Mouse (Mus musculus): ENCODE data around the gene Klhl5. TPM values are rescaled to one million over a fixed set of nuclear protein-coding genes. Genes with fewer than 3 reads are reported as not detected.
A peak's percentile ranks its signal among the peaks of the same experiment; 100 is the strongest.
"Not testable (repeated sequence)": the region's sequence is repeated elsewhere in the genome, so short reads cannot be mapped to it uniquely, and the experiment has no call there.

The Klhl5 gene
- polyA plus RNA-seq, 1 experiment from 2014 or later = 53.4 TPM

GRCm38 (mm10) chr5:65101209-65101608 lies 6.1 kb upstream of the Klhl5 start:
- no peaks in the 10 kb centered on the region for H3K27me3 ChIP-seq
- no peak overlapping the region for H3K9ac ChIP-seq
- H3K27ac ChIP-seq = no peak overlapping the region
- H3K4me1 ChIP-seq = peaks cover 18% of the 10 kb centered on the region
- no peaks in the 10 kb centered on the region for H3K36me3 ChIP-seq (ENCODE audit: poor library complexity, severe bottlenecking)
- no peak overlapping the region for H3K4me2 ChIP-seq
- 84% methylated on average over 5 of the region's 5 CpGs for whole genome bisulfite sequencing
- no peak for ATAC-seq
- no peak overlapping the region for H3K4me3 ChIP-seq
- H3K9me3 ChIP-seq (replicated peaks) = no peaks in the 10 kb centered on the region

- H3K4me2 ChIP-seq = no peak overlapping the region
- H3K4me1 ChIP-seq = peaks cover 18% of the 10 kb centered on the region
- no peaks in the 10 kb centered on the region for H3K9me3 ChIP-seq (replicated peaks)
- no peaks in the 10 kb centered on the region for H3K36me3 ChIP-seq (ENCODE audit: poor library complexity, severe bottlenecking)
- no peaks in the 10 kb centered on the region for H3K27me3 ChIP-seq
- H3K4me3 ChIP-seq = no peak overlapping the region
- H3K9ac ChIP-seq = no peak overlapping the region
- WGBS = 92% methylated on average over 6 of the region's 6 CpGs
- ATAC-seq = no peak
- no peak overlapping the region for H3K27ac ChIP-seq
Observed at GRCm38 (mm10) chr5:65101621-65102020, 5.7 kb upstream of the Klhl5 start.

- H3K9me3 ChIP-seq (replicated peaks) = no peaks in the 10 kb centered on the region
- no peak for ATAC-seq
- no peaks in the 10 kb centered on the region for H3K27me3 ChIP-seq
- no peaks in the 10 kb centered on the region for H3K36me3 ChIP-seq (ENCODE audit: poor library complexity, severe bottlenecking)
- H3K27ac ChIP-seq = no peak overlapping the region
- H3K4me3 ChIP-seq = no peak overlapping the region
- no peak overlapping the region for H3K9ac ChIP-seq
- WGBS = 69% methylated on average over 3 of the region's 3 CpGs
- no peak overlapping the region for H3K4me2 ChIP-seq
- H3K4me1 ChIP-seq = peaks cover 18% of the 10 kb centered on the region
Observed at GRCm38 (mm10) chr5:65102026-65102640, 5.2 kb upstream of the Klhl5 start.

DNA sequence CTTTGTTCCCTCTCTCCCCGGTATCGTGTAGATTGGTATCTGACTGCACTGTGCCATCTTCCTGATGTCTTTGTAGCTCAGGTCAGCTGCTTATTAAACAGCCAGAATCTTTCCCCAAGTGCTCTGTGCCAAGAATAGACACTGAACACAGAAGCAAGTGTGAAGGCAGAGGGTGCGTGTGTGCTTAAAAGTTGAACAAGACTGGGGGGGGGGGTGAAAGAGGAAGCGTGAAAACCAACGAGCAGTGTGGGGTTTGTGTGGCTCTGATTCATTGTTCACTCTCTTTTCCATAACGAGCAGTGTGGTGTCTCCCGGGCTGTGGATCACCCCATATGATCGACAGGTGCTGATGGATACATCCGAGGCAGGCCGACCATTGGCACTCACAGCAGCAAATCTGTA lies 4.7 kb upstream of the Klhl5 start:
- H3K36me3 ChIP-seq (ENCODE audit: poor library complexity, severe bottlenecking) = no peaks in the 10 kb centered on the region
- H3K27me3 ChIP-seq = no peaks in the 10 kb centered on the region
- no peak overlapping the region for H3K9ac ChIP-seq
- no peaks in the 10 kb centered on the region for H3K9me3 ChIP-seq (replicated peaks)
- 46% methylated on average over 10 of the region's 10 CpGs for WGBS
- ATAC-seq = no peak
- H3K4me1 ChIP-seq = peaks cover 18% of the 10 kb centered on the region
- no peak overlapping the region for H3K4me2 ChIP-seq
- H3K27ac ChIP-seq = no peak overlapping the region
- H3K4me3 ChIP-seq = no peak overlapping the region

DNA sequence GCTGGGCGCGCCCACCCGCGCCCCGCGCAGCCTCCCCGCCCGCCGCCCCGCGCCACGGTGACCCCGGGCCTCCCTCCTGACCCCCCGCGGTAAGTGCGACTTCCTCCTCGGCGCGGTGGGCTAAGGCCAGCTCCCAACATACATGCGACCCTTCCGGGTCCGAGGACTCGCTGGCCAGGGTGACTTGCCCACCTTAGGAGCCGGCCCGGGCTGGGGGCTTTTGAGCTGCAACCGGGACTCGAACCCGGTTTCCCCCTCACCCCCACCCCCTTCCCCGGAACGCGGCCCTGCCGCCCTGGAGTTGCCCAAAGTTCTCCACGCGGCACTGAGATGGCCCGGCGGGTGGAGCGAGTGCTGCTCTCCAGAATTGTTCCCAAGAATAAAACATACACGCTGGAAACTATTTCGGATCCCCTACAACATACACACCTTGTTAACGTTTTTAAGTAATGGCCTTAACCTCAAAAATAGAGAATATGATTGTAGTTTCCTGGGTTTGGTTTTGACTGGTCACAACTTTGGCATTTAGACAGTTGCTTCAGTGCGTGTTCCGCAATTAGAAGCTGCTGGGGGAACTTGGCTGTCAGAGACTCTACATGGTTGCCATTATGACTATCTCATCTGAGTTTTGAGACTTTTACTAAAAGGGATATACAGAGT lies 564 bp downstream of the Klhl5 start:
- Histone ChIP-seq H3K9me3 (replicated peaks) (no peaks in the 10 kb centered on the region), H3K4me2 (peak overlapping the region; percentile 80), H3K27ac (peak overlapping the region; percentile 54), H3K4me3 (peak overlapping the region; percentile 79), H3K36me3 (ENCODE audit: poor library complexity, severe bottlenecking) (no peaks in the 10 kb centered on the region), H3K9ac (peak overlapping the region; percentile 82), H3K4me1 (peaks cover 7% of the 10 kb centered on the region; the same call in 1 of the 2 replicates), H3K27me3 (no peaks in the 10 kb centered on the region)
- ATAC-seq = no peak; the same call in 1 of the 2 replicates
- WGBS = 3% methylated on average over 38 of the region's 42 CpGs

- not testable (repeated sequence) for H3K27me3 ChIP-seq; H3K36me3 ChIP-seq (ENCODE audit: poor library complexity, severe bottlenecking); H3K27ac ChIP-seq; H3K4me3 ChIP-seq; H3K4me1 ChIP-seq; H3K4me2 ChIP-seq; ATAC-seq; H3K9ac ChIP-seq; H3K9me3 ChIP-seq (replicated peaks)
- 74% methylated on average over 3 of the region's 3 CpGs for WGBS
Observed at GRCm38 (mm10) chr5:65112225-65112624, 4.9 kb downstream of the Klhl5 start.

- no peak overlapping the region for H3K4me3 ChIP-seq
- ATAC-seq = no peak
- no peaks in the 10 kb centered on the region for H3K9me3 ChIP-seq (replicated peaks)
- no peaks in the 10 kb centered on the region for H3K27me3 ChIP-seq
- H3K9ac ChIP-seq = no peak overlapping the region
- H3K4me1 ChIP-seq = peaks cover under 1% of the 10 kb centered on the region; the same call in 1 of the 2 replicates
- H3K4me2 ChIP-seq = no peak overlapping the region
- peaks cover 6% of the 10 kb centered on the region; the same call in 1 of the 2 replicates for H3K36me3 ChIP-seq (ENCODE audit: poor library complexity, severe bottlenecking)
- 93% methylated on average over 6 of the region's 6 CpGs for WGBS
- no peak overlapping the region for H3K27ac ChIP-seq
Observed at GRCm38 (mm10) chr5:65113323-65113722, 6.0 kb downstream of the Klhl5 start.

GRCm38 (mm10) chr5:65116789-65117188 lies 9.4 kb downstream of the Klhl5 start:
- H3K4me1 ChIP-seq = no peaks in the 10 kb centered on the region
- no peak overlapping the region for H3K27ac ChIP-seq
- 93% methylated on average over 2 of the region's 2 CpGs for WGBS
- no peak overlapping the region for H3K4me2 ChIP-seq
- no peak for ATAC-seq
- H3K9me3 ChIP-seq (replicated peaks) = no peaks in the 10 kb centered on the region
- H3K9ac ChIP-seq = no peak overlapping the region
- H3K36me3 ChIP-seq (ENCODE audit: poor library complexity, severe bottlenecking) = peaks cover 6% of the 10 kb centered on the region; the same call in 1 of the 2 replicates
- H3K4me3 ChIP-seq = no peak overlapping the region
- no peaks in the 10 kb centered on the region for H3K27me3 ChIP-seq

DNA sequence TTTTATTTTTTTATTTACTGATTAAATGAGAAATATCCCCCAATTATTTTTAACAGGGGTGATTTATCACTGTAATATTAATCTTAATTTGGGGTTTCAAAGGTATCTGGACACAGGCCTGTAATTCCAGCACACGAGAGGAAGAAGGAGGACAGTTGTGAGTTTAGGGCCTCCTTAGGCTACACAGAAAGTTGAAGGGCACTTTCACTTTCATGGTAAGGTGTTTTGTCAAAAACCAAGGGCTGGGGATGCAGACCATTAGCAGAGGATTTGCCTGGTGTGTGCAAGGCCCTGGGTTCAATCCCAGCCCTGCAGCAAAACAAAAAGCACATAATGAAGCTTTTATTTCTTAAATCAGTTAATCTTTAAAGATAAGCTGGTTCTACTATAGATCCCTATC lies 12.2 kb downstream of the Klhl5 start:
- 91% methylated on average over 1 of the region's 1 CpGs for WGBS
- Histone ChIP-seq H3K27ac (no peak overlapping the region), H3K36me3 (ENCODE audit: poor library complexity, severe bottlenecking) (peaks cover 6% of the 10 kb centered on the region; the same call in 1 of the 2 replicates), H3K9me3 (replicated peaks) (no peaks in the 10 kb centered on the region), H3K27me3 (no peaks in the 10 kb centered on the region), H3K4me1 (no peaks in the 10 kb centered on the region), H3K4me2 (no peak overlapping the region), H3K9ac (no peak overlapping the region), H3K4me3 (no peak overlapping the region)
- no peak for ATAC-seq

DNA sequence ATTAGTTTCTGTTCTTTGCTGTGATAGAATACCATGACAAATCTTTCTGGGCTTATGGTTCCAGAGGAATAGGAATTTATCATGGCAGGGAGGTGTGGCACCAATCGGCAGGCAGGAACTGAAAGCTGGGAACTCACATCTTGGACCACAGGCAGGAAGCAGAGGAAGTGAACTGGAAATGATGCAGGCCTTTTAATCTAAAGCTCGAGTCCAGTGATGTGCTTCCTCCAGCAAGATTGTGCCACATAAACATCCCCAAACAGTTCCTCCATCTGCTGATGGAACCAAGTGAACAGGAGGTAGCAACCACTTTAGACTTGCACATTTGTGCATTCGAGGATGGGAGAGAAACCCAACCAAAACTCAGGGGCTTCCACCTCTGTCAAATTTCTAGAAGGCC lies 12.6 kb downstream of the Klhl5 start:
- Histone ChIP-seq H3K9me3 (replicated peaks) (no peaks in the 10 kb centered on the region), H3K9ac (no peak overlapping the region), H3K27ac (no peak overlapping the region), H3K36me3 (ENCODE audit: poor library complexity, severe bottlenecking) (peaks cover 6% of the 10 kb centered on the region; the same call in 1 of the 2 replicates), H3K4me3 (no peak overlapping the region), H3K4me1 (no peaks in the 10 kb centered on the region), H3K4me2 (no peak overlapping the region), H3K27me3 (no peaks in the 10 kb centered on the region)
- 64% methylated on average over 3 of the region's 3 CpGs for WGBS
- ATAC-seq = no peak

DNA sequence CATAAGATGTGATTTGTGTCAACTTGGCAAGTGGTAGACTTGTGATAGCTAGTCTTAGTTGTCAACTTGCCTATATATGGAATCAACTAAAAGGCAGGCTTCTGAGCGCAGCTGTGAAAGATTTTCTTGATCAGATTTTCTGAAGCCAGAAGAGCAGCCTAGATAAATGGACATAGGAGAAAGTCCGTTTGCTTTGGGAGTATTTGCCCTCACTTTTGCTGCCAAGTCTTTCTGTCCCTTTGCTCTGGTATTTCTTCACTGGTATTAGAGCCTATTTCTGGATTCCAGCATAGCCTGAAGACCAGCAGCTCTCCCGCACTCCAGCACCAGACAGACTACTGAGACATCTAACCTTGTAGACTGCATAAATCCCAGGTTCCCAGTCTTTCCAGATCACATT lies 15.3 kb downstream of the Klhl5 start:
- Histone ChIP-seq H3K4me1 (no peaks in the 10 kb centered on the region), H3K36me3 (ENCODE audit: poor library complexity, severe bottlenecking) (no peaks in the 10 kb centered on the region), H3K27ac (no peak overlapping the region), H3K4me3 (no peak overlapping the region), H3K9me3 (replicated peaks) (no peaks in the 10 kb centered on the region), H3K27me3 (no peaks in the 10 kb centered on the region), H3K4me2 (no peak overlapping the region), H3K9ac (no peak overlapping the region)
- ATAC-seq = no peak
- WGBS = 89% methylated on average over 3 of the region's 3 CpGs

DNA sequence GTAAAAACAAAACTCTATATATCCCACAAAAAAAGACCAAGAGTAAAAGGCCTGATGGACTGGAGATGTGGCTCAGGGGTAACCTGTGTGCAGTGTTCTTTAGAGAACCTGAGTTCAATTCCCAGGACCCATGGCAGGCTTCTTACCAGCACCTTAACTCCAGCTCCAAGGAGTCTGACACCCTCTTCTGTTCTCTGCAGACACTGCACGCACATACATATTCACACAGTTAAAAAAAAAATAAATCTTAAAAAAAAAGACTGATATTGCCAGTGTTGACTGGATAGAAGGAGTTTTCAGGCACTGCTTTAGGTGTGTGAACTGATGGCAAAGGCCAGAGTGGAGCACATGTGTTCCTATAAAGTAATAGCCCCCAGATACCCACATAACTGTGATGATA lies 18.8 kb downstream of the Klhl5 start:
- no peak overlapping the region for H3K9ac ChIP-seq
- H3K4me3 ChIP-seq = no peak overlapping the region
- H3K36me3 ChIP-seq (ENCODE audit: poor library complexity, severe bottlenecking) = no peaks in the 10 kb centered on the region
- WGBS = 91% methylated on average over 1 of the region's 1 CpGs
- no peaks in the 10 kb centered on the region for H3K9me3 ChIP-seq (replicated peaks)
- H3K4me2 ChIP-seq = no peak overlapping the region
- no peaks in the 10 kb centered on the region for H3K27me3 ChIP-seq
- H3K4me1 ChIP-seq = peaks cover 26% of the 10 kb centered on the region
- H3K27ac ChIP-seq = no peak overlapping the region
- no peak for ATAC-seq

DNA sequence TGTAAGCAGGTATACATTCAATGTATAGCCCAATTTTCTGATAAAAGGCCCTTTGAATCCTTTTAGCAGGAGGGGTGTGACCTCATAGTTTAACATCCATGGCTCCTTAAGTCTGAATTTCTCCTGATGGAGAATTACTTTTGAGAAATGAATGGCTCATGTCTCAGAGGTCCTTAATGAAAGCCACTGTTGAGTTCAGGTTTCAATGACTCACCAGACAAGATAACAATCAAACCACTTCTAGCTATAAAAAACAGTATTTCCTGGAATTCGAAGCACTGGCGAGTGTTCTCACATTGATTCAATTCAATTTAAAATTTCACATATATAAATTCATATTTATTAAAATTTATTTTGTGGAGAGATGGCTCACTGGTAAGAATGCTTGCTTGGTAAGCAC lies 21.1 kb downstream of the Klhl5 start:
- 49% methylated on average over 2 of the region's 2 CpGs for WGBS
- Histone ChIP-seq H3K9me3 (replicated peaks) (no peaks in the 10 kb centered on the region), H3K27me3 (no peaks in the 10 kb centered on the region), H3K4me3 (no peak overlapping the region), H3K4me1 (peaks cover 26% of the 10 kb centered on the region), H3K4me2 (no peak overlapping the region), H3K27ac (peak overlapping the region; percentile 75; the same call in 1 of the 2 replicates), H3K9ac (no peak overlapping the region), H3K36me3 (ENCODE audit: poor library complexity, severe bottlenecking) (no peaks in the 10 kb centered on the region)
- ATAC-seq = no peak

Data from forebrain, embryonic 13.5 days (tissue).